Mouse (Mus musculus): ENCODE measurements around the gene 4933427D14Rik.

DNA sequence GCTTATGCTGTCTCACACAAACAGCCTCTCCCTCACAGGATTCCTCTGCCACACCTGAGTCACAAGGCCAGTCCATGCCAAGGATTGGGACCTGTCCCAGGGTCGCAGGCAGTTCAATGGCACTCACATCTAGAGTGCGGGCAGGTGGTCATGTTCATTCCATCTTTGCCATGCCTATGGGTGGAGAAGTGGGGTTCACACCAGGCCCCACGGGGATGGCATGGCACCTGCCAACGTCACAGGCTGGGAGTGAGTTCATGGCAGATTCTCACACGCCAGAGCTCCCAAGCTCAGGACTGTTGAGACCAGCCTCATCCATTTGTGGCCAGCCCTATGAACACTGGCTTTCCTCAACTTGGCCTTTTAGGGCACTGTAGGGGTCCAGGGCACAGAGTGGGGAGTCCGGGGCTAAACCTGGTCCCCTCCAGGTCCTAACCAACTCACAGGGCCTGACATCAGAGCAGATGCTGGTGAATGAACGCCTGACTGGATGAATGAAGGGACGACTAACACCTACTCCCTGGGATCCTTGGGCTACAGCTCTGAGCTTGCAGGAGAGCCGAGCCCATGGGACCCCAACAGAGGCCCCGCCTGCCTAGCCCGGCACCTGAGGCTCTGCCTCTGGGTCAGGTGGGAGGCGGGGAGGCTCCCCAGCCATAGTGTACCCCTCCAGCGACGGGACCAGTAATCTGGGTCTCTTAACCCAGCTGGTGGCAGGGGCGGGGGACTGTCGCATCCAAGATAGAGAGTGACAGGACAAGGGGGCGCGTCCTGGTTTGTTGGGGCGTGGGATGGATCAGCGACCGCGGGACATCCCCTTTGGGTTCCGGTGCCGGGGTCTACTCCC, 72.5 kb downstream of the 4933427D14Rik start:
- TF ChIP-seq CTCF (IDR thresholded peaks at IDR 0.05; ENCODE audit: borderline replicate concordance, insufficient read depth, low read depth, low read length), result no peak
- no peak for TF ChIP-seq POLR2A (IDR thresholded peaks at IDR 0.05; ENCODE audit: borderline replicate concordance, insufficient read depth, low read length)
